Mouse (Mus musculus): ENCODE measurements around the gene Cpt1a.

Cpt1a gene

DNA sequence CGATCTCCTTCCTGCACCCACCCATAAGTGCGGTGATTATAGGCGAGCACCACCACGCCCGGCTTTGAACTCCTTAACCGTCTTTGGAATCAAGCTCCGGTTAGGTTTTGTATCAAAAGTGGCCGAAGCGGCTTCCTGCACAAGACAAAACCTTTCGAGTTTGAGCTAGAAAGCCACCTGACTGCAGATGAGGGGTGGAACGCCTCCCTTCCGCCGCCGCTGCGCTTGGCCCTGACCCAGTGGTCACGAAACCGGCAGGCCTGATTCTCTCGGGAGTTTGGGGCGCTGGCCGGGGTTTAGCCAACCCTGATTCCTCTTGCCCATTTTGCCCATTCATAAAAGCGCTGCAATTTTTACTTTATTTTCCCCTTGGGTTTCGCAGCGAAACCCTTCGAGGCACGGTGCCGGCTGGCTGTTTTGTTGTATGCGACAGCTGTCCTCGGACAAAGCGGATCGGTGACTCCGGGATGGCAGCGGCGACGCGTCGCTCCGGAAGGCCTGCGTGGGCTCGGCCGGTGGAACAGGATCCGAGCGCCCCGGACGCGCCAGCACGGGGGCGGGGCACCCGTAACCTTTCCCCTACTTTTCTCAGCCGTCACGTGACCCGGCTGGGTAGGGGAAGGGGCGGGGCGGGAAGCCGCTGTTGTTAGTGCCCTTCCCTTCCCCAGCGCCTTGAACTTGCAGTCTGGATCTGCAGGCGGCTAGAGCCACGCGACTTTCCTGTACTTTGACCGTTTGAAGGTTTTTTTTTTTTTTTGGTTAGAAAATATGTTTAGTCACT lies 3.0 kb downstream of the Cpt1a start:
- DNase-seq (ENCODE audit: low read depth, low spot score) = peak; percentile 89

DNA sequence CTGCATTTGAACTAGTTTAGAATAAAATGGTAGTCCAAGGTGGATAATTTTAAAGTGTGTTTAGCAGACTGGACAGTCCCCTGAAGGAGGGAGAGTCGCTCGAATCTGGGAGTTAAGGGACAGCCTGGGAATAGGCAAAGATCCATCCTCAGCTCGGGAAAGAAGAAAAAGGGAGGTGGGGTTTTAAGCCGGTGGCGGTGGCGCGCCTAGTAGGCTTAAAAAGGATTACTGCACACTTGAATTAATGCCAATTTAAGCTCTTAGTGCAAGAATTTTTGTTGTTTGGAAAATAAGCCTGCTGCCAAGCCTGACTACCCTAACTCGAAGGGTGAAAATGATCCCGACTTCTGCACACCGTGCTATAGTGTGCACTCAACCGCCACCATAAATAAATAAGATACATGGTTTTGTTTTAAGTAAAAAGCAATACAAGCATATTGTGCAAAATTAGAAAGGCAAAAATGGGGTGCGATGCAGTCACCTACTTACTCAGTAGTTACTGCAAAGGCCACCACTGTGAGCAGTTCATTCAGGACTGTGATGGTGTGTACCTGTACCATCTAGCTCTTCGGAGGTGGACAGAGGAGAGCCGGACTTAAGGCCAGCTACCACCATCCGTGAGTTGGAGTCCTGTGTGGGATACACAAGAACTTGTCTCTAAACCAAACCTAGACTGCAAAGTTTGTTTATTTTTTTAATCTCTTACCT lies 3.8 kb downstream of the Cpt1a start:
- no peak for DNase-seq (ENCODE audit: low read depth, low spot score)

DNA sequence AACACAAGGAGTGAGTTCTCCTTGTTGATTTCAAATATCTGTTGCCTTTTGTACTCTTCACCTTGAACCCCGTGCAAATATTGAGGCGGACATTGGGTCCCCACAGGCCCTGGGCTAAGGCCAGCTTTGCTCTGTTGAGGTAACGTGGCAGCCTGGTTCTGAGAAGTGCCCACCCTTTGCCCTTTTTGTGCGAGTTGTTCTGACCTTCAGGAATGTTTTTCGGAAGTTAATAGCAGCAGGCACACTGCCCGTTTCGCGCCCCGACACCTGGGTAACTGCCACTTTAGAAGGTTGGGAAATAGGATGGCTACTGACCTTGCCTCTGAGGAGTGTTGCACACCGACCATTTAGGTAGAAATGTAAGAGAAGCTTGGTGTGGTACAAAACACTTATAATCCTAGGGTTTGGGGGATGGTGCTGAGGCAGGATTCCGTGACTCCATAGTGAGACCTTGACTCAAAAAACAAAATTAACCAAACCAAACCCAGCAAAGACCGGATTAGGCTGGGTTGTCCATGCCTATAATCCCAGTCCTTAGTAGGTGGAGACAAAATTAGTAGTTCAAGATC lies 4.4 kb downstream of the Cpt1a start:
- DNase-seq (ENCODE audit: low read depth, low spot score) = no peak

DNA sequence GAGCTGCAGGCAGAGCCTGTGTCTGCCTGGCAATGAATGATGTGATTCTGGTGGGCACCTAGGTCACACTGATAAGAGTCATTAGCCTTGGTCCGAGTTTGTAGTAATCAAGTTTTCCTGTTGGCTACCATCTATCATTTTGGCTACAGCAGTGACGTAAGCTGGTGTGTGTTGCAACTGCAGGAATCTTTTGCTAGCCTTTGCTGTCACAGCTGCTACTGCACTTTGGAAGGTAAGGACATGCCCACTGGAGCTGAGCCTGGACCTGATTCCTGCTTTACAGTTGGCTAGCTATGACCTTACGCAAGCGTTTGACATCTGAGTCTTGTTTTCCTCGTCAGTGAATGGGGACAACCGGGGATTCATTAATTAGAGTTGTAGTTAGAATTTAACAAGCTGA lies 11.1 kb downstream of the Cpt1a start:
- DNase-seq (ENCODE audit: low read depth, low spot score) = no peak

DNA sequence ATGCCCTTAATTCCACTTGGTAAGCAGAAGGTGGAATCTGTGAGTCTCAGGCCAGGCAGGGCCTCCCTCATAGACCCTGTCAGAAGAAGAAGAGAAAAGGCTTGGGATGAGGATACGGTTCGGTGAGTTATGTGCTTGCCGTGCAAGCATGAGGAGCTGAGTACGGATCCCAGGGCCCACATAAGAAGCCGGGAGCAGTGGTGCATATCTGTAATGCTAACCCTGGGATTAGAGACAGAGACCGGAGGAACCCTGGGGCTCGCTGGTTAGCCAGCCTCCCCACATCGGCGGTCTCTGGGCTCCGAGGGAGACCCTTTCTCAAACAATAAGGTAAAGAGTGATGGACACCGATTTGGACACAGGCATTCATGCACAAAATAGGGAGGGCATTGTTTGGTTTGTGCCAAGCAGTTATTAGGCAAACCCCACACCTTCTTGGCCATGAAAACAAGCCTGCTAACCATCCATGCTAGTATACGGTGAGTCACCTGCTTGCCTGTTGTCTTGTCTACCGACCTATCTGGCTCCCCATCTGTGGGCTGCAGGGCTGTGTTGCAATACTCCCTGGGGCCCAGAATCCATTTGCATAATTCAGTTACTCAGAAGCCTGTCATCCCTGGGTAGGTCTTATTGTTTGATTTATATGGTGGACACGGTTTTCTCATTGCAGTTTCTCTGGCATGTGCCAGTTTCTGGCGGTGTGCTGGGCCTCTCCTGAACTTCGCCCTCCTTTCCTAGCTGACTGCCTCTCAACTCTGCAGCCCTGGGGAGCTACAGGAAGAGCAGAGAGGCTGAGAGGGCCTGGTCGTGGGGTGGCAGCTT lies 11.8 kb downstream of the Cpt1a start:
- no peak for DNase-seq (ENCODE audit: low read depth, low spot score)

DNA sequence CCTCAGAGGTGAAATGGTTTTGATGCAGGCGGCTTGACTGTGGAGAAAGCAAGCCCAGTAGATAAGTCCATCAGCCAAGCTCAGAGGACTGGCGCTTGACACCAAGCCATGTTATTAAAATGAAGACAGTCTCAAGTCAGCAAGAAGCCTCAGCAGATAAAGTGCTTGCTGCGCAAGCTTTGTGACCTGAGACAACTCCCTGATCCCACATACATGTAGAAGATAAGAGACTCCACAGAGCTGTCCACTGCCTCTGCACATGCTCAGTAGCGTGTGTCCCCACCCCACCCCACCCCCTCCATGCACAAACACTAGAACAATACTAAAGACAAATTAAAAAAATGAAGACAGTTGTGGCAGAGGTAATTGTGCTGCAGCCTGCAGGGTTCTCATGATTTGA lies 12.4 kb downstream of the Cpt1a start:
- no peak for DNase-seq (ENCODE audit: low read depth, low spot score)

DNA sequence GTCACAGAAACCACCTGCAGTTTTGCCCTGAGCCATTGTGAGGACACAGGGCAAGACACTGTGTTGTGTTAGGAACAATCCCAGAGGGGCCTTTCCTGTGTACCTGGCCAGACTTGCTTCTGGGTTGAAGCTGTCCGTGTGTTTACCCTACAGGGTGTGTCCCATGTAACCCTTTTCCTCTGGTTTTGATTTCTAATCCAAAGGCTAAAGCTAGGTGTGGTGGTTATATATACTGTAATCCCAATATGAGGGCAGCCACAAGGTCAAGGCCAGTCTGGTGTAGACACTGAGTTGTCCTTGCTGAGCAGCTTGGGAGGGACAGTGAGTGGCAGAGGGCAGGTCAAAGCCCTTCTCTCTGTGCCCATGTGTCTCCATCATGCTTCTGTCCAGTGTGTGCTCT lies 13.8 kb downstream of the Cpt1a start:
- no peak for DNase-seq (ENCODE audit: low read depth, low spot score)

DNA sequence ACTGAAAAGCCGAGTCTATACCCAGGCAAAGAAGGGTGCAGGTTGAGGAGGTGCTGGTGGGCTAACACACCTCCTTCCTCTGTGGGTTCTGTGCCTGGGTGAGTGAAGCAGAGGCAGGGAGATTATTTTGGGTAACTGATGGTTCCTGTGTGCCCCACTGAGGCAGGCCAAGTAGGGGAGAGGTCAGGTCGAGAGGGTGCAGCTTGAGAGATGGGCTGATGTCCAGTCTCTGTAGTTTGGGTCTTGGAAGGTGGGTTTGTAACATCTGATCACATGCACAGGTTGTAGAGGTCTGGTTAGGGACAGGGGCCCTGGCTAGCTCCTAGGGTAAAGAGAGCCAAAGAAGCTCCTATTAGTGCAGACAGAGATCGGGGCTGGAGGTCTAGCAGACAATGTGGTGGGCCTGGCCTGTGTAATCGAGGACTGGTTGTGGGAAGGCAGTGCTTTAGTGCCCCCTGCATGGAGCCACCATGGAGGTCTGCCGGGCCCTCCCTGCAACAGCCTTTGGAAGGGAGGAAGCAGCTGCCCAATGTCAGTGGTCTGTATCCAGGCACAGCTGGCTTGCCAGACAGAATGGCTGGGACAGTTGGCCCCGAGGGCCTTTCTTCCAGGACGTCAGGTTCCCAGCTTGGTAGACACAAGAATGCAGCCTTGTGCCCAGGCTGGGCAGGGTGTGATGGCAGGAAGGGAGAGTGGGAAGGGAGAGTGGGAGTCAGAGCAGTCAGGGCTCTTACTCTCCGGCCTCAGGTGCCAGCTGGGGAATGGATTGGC lies 14.5 kb downstream of the Cpt1a start:
- no peak for DNase-seq (ENCODE audit: low read depth, low spot score)

DNA sequence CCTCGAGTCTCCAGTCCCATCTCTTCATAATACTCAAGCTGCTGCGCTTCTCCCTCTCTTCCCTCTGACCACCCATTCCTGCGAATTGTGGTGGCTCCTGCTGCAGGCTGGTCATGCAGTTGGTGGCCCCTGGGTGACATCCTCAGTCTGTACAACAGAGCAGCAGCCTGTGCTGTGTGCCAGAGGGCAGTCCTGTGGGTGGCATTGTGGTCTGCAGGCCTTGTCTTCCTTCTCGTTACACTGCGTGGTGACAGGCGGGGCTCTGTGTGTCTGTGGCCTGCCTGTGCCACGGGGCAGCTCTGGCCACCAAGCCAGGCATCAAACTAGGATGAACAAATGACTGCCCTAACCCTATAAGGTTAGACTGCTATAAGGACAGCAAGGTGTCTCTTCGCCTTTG lies 17.1 kb downstream of the Cpt1a start:
- no peak for DNase-seq (ENCODE audit: low read depth, low spot score)

DNA sequence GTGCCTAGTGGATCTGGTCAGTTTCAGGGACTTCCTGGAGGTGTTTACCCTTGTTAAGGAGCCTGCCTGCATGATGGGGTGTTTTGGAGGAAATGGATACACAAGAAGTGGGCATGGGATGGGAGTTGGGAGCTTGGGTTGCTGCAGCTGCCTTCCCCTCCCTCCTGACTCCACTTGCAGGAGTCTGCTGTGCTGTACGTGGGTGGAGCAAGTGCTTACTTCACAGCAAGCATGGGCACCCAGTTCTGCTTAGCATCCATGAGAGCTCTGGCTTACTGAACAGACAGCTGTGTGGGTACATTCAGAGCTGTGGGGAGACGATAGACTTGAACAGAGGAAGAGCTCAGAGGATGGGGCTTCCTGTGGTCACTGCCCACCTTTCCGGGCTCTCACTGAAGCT lies 18.9 kb downstream of the Cpt1a start:
- DNase-seq (ENCODE audit: low read depth, low spot score) = no peak

DNA sequence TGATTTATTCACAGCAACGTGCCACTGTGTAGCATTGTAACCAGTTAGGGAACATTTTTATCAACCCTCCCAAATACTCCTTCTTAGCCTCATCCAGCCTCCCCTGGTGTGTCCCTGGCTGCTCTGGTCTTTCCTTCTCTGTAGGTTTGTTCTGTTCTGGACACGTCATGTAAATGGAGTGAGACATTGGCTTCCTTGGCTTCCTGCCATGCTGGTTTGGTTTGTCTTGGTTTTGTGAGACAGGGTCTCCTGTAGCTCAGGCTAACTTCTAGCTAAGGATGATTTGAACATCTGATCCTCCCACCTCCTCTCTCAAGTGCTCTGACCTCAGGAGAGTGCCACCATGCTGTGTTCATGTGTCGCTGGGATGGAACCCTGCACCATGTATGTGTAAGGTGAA lies 21.8 kb downstream of the Cpt1a start:
- no peak for DNase-seq (ENCODE audit: low read depth, low spot score)

DNA sequence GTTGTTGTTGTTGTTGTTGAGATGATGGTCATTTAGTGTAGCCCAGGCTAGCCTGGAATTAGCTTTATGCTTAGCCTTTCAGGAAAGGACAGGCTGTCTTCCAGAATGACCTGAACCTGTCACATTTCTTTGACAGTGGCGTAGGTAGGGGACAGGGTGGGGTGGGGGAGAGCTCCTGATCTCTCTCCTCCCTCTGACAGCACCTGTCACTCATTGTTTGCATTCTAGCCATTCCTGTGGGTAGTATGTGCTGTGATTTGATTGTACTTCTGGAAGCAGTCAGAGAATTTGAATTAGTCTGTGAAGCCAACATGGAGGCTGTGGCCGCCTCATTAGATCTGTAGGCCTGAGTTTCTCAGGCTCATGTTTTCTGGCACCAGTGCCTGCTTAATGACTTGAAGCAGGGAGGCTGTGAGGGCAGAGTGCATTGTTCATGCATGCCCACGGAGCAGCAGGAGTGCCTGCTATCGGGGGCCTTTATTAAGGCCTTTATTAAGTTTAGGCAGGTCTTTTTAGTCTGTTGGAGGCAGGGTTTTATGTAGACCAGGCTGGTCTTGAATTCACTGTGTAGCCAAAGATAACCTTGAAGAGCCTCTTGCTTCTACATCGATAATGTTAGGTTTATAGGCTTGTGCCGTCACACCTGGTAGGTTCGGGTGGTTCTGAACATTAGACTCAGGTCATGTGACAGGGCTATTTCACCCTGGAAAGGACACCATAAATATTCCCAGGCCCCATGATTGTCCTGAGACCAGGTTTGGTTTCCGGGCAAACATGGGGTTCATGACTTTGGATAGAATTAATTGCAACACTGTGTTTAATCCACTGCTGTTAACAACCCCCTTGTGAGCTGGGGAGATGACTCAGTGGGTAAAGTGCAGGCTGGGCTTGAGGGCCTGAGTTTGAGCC lies 22.8 kb downstream of the Cpt1a start:
- no peak for DNase-seq (ENCODE audit: low read depth, low spot score)

DNA sequence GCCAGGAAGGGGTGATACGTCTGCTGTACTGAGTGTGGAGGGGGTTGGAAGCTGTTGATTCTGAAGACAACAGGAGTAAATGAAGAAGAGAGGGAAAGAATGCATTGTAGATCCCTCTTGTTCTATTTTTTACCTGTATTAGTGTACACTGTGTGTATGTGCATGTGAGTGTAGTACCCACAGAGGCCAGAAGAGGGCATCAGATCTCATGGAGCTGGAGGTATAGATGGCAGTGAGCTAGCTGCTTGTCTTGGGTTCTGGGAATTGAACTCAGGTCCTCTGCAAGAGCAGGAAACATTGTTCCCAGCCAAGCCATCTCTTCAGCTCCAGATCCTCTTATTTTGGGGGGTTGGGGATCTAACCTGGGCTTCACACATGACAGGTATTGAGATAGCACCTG lies 25.6 kb downstream of the Cpt1a start:
- DNase-seq (ENCODE audit: low read depth, low spot score) = no peak

DNA sequence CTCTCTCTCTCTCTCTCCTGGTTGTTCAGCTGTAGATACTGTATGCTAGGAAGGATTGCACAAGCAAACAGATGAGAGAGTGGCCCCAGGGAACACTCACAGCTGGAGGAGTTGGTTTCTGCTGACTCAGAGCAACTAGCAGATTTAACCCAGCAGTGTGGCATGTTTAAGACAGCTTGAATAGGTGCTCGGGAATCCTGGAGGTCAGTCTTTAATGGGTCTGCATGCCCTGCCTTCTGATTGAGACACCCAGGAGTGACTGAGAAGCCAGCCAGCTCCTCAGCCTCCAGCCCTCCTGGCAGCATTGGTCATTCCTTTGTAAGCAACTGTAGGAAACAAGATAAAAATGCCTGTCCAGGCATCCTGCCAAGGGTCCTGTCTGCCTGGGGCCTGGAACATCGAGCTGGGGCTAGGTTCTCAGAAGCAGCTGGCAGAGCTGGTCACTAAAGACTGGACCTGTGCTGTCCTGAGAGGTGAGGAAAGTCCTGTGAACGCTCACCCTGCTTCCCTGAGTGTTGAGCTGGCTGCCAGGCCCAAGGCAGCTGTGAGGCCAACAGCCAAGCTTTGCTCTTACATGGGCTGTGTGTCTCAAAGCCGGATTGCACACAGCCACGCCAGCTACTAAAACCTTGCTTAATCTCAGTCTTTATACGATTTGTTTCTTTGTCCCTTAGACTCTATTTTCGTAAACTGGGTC lies 31.4 kb downstream of the Cpt1a start:
- no peak for DNase-seq (ENCODE audit: low read depth, low spot score)

DNA sequence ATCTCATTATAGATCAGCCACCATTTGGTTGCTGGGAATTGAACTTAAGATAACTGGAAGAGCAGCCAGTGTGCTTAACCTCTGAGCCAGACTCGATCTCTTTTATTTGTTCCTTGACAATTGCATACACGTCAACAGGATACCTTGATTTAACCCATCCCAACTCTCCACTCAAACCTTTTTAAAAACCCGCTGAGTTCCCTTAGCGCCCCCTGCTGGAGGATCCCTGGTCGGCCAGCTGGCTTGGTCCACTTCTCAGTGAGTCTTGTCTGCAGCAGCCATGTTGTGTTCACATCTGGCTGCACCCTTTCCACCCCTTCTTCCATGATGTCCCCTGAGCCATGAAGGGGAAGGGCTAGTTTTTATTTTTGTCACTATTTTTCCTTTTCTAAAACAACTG lies 33.0 kb downstream of the Cpt1a start:
- no peak for DNase-seq (ENCODE audit: low read depth, low spot score)

DNA sequence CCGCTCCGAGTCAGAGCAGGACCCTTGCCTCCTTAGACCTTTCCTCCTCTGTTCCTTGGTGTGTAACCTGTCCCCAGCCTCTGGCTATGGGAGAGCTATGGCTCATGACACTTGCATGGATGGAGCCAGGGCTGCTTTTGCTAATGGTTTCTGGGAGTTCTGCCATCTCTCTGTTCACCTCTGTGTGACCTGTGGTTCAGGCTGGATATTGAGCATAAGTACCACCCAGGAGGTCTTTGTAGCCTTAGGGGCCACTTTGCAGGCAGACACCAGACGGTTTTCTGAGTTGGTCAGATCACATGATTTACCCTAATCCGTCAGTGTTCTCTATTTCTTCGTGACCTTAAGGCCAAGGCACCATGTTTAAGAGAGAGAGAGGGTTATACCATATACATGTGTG lies 34.4 kb downstream of the Cpt1a start:
- DNase-seq (ENCODE audit: low read depth, low spot score) = no peak

DNA sequence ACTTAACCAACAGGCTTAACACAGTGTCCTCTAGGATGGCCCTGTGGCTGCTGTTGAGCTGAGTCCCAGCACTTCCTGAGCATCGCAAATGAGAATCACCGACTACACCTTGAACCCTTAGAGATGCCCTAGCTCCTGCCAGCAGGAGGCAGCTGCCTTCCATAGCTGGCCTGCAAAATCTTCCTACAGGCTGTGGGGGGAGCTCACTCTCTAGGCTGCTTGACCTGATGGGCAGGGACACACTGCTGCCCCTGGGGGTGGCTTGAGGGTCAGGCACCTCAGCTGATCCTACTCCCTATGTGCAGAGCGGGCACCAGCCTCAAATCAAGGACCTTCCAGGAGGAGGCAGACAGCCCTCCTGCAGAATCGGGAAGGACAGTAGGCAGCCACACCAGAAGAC lies 35.5 kb downstream of the Cpt1a start:
- no peak for DNase-seq (ENCODE audit: low read depth, low spot score)

DNA sequence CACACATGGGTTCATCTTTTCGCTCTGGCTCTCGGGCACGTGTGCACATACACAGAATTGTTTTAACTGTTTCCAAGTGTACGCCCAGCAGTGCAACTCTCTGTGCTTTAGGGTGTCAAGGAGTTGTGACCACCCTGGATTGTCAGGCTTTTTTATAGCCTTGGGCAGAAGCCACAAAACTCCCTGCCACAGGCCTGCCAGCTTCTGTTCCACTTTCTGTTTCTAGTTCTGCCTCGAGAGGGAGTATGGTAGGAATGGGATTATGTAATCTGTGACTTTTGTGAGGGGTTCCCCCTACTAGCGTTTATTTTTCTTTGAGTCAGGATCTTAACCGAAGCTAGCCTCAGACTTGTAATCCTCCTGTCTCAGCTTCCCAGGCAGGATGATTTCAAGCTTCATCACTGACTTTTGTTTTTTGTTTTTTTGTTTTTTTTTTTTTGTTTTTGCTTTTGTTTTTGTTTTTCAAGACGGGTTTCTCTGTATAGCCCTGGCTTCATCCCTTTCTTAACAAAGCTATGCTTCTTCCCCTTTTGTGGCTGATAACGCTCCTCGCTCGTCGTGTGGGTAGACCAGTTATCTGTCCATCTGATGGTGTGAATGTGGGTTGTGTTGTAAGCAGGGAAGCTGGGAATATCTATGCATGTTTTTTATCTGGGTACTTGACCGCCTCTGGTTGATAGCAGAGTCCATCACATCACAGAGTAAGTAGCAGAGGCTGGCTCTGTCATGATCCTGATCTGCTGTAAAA lies 37.9 kb downstream of the Cpt1a start:
- DNase-seq (ENCODE audit: low read depth, low spot score) = no peak

DNA sequence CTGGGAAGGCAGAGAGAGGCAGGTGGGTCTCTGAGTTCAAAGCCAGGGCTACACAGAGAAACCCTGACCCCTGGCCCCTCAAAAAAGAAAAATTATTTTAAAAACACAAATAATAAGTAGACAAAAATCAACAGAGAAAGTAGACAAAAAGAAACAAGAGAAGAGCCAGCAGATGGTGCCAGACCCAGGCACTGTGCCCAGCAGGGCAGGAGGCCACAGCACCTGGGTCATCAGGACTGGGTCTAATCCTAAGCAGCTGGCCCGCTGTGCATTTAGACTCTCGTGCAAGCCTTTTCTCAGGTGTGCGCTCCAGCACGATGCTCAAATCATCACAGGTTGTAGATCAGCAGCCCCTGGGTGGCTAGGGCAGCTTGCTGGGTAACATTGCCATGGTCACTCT lies 41.4 kb downstream of the Cpt1a start:
- no peak for DNase-seq (ENCODE audit: low read depth, low spot score)

Data from forelimb bud, embryonic 11.5 days (tissue).